Mouse (Mus musculus): ENCODE measurements around the gene Pramef12. TPM values are rescaled to one million over a fixed set of nuclear protein-coding genes. Genes with fewer than 3 reads are reported as not detected.

Gene Pramef12
- polyA plus RNA-seq (2015; fragmentation: Nextera tagmentation; extraction: Ambion mirVana), result not detected in 2 replicates

DNA sequence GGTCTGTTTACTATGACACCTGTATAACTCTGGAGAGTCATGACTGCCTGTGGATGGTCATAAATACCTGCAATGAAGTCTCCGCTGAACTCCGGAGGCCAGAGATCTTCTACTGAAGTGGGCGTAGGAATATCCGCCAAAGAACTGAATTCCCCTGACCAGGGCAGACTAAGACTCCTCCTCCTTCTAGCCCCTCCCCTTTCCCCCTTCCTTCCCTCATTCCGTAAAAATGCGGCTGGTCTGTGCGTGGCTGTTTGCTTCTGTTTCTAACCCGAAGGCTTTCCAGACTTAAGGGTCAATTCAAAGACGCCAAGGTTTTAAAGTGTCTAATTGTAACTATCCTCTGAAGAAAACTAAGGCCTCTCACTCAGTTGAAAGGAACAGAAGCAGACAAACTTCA lies at the start of gene Pramef12:
Gene Pramef12, minus strand, starts transcription at position 175 of the 400 bp plus-strand sequence.
- WGBS, result 88% methylated on average over 9 of the region's 9 CpGs
- H3K27ac ChIP-seq (ENCODE audit: low read length), result no peak within 1 kb of the TSS
- no peak within 1 kb of the TSS for H3K9ac ChIP-seq (ENCODE audit: low read depth, low read length)
- no peaks in the 10 kb centered on the region for H3K36me3 ChIP-seq (ENCODE audit: control insufficient read depth, insufficient read depth, low read length)
- H3K9me3 ChIP-seq (replicated peaks; ENCODE audit: control insufficient read depth, low read length, poor library complexity, severe bottlenecking), result peaks cover 27% of the 10 kb centered on the region
- H3K4me3 ChIP-seq (ENCODE audit: low read depth, low read length), result no peak within 1 kb of the TSS
- ATAC-seq, result no peak
- no peaks in the 10 kb centered on the region for H3K4me1 ChIP-seq (ENCODE audit: control insufficient read depth, insufficient read depth, low read length)
- no peak within 1 kb of the TSS for H3K4me2 ChIP-seq (ENCODE audit: low read length)
- no peaks in the 10 kb centered on the region for H3K27me3 ChIP-seq (ENCODE audit: control insufficient read depth, insufficient read depth, low read depth, low read length)

DNA sequence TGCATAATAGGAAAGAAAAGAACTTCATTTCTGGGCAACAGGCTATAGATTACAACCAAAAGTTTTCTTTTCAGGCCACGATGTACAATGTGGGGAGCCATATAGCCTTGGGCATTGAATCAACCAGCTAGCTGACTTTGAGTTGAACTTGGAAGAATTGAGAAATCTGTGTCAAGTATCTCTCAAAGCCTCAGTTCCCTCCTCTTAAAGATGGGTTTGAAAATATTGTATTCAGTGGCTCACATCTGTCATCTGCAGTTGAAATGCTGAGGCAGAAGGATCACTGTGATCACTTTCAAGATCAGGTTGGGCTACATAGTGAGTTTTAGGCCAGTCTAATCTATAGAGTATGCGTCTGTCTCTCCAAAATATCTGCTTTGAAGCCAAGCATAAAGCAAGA lies 45.0 kb upstream of the Pramef12 start, which contains the start of gene Gm9944:
Gene Gm9944, minus strand, starts transcription at position 101 of the 400 bp plus-strand sequence.
- Histone ChIP-seq H3K27me3 (ENCODE audit: control insufficient read depth, insufficient read depth, low read depth, low read length) (no peaks in the 10 kb centered on the region), H3K4me3 (ENCODE audit: low read depth, low read length) (no peak within 1 kb of the TSS), H3K27ac (ENCODE audit: low read length) (no peak within 1 kb of the TSS), H3K9me3 (replicated peaks; ENCODE audit: control insufficient read depth, low read length, poor library complexity, severe bottlenecking) (peaks cover 36% of the 10 kb centered on the region), H3K4me2 (ENCODE audit: low read length) (no peak within 1 kb of the TSS), H3K36me3 (ENCODE audit: control insufficient read depth, insufficient read depth, low read length) (no peaks in the 10 kb centered on the region), H3K9ac (ENCODE audit: low read depth, low read length) (no peak within 1 kb of the TSS), H3K4me1 (ENCODE audit: control insufficient read depth, insufficient read depth, low read length) (no peaks in the 10 kb centered on the region)
- no peak for ATAC-seq
- 66% methylated on average over 2 of the region's 2 CpGs for WGBS

DNA sequence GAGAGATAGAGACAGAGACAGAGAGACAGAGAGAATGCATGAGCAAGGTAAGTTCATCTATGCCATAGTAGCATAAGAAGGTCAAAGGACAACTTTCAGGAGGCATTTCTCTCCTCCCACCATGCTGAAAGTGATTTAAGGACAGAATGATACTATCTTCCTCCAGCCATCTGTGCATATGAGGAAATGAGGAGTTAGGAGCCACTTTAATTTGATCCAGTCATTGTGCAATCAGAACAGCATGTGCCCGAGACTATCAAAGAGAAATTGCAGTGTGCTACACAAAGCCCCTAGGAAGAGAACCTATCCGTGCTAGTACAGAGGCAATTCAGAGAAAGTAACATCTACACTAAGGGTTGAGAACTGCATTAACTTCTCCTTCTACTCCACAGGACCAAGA lies 40.3 kb upstream of the Pramef12 start:
- no peak overlapping the region for H3K4me3 ChIP-seq (ENCODE audit: low read depth, low read length)
- no peaks in the 10 kb centered on the region for H3K27me3 ChIP-seq (ENCODE audit: control insufficient read depth, insufficient read depth, low read depth, low read length)
- H3K9me3 ChIP-seq (replicated peaks; ENCODE audit: control insufficient read depth, low read length, poor library complexity, severe bottlenecking), result peaks cover 18% of the 10 kb centered on the region; the same call in 1 of the 2 replicates

DNA sequence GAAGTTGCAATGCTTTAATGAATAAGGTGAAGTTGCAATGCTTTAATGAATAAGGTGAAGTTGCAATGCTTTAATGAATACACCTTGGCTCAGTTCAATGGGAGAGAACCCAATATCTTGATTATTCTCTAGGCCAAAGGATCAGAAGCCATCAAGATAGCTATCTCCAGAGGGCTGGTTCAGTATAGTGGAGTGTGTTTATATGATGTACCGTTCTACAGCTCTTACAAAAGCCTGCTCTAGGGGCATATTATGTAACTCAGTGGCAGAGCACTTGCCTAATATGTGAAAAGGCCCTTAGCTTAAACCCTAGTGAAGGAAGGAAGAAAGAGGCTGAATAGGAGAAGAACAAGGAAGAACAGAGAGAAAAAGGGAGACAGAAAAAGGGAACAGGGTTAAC lies 33.3 kb upstream of the Pramef12 start:
- H3K27me3 ChIP-seq (ENCODE audit: control insufficient read depth, insufficient read depth, low read depth, low read length), result no peaks in the 10 kb centered on the region
- 78% methylated on average over 1 of the region's 1 CpGs for WGBS
- peaks cover 30% of the 10 kb centered on the region for H3K9me3 ChIP-seq (replicated peaks; ENCODE audit: control insufficient read depth, low read length, poor library complexity, severe bottlenecking)
- no peaks in the 10 kb centered on the region for H3K36me3 ChIP-seq (ENCODE audit: control insufficient read depth, insufficient read depth, low read length)
- no peak overlapping the region for H3K9ac ChIP-seq (ENCODE audit: low read depth, low read length)
- no peak overlapping the region for H3K4me3 ChIP-seq (ENCODE audit: low read depth, low read length)
- H3K27ac ChIP-seq (ENCODE audit: low read length), result no peak overlapping the region
- no peak overlapping the region for H3K4me2 ChIP-seq (ENCODE audit: low read length)
- no peak for ATAC-seq
- no peaks in the 10 kb centered on the region for H3K4me1 ChIP-seq (ENCODE audit: control insufficient read depth, insufficient read depth, low read length)

More for the DNA sequence above, 40.3 kb upstream of the Pramef12 start:
- H3K4me1 ChIP-seq (ENCODE audit: control insufficient read depth, insufficient read depth, low read length), result no peaks in the 10 kb centered on the region
- no peak for ATAC-seq
- H3K9ac ChIP-seq (ENCODE audit: low read depth, low read length), result no peak overlapping the region
- no peak overlapping the region for H3K4me2 ChIP-seq (ENCODE audit: low read length)
- H3K36me3 ChIP-seq (ENCODE audit: control insufficient read depth, insufficient read depth, low read length), result no peaks in the 10 kb centered on the region
- 82% methylated on average over 2 of the region's 2 CpGs for WGBS
- no peak overlapping the region for H3K27ac ChIP-seq (ENCODE audit: low read length)

DNA sequence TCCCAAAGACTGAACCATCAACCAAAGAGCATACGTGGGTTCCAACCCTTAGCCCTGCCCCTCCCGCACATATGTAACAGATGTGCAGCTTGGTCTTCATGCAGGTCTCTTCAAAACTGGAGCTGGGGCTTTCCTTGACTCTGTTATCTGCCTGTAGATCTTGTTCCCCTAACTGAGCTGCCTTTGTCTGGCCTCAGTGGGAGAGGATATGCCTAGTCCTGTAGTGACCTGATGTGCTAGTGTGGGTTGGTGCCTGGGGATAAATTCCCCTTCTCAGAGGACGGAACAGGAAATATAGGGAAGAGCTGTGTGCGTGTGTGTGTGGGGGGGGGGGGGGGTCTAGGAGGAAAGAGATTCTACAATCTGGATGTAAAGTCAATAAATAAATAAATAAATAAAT lies 32.8 kb upstream of the Pramef12 start:
- Histone ChIP-seq H3K9me3 (replicated peaks; ENCODE audit: control insufficient read depth, low read length, poor library complexity, severe bottlenecking) (peaks cover 31% of the 10 kb centered on the region), H3K9ac (ENCODE audit: low read depth, low read length) (no peak overlapping the region), H3K4me2 (ENCODE audit: low read length) (no peak overlapping the region), H3K36me3 (ENCODE audit: control insufficient read depth, insufficient read depth, low read length) (no peaks in the 10 kb centered on the region), H3K4me1 (ENCODE audit: control insufficient read depth, insufficient read depth, low read length) (no peaks in the 10 kb centered on the region), H3K27ac (ENCODE audit: low read length) (no peak overlapping the region), H3K27me3 (ENCODE audit: control insufficient read depth, insufficient read depth, low read depth, low read length) (no peaks in the 10 kb centered on the region), H3K4me3 (ENCODE audit: low read depth, low read length) (no peak overlapping the region)
- no peak for ATAC-seq
- 91% methylated on average over 4 of the region's 4 CpGs for WGBS

DNA sequence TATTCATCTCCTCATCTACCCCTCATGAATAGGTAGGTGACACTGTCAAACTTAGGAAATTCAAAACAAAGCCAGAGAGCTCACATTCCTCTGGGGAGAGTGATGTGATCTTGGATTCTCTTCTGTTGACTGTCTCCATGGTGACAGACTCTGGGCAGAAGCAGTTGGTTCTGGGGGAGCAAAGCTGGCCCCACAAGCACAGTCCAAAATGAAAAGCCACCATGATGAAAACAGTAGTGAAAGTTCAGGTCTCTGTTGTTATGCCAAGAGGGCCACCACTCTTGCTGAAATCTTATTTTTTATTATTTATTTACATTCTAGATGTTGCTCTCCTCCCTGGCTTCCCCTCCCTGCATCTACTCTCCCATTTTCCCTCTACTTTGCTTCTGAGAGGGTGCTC lies 30.4 kb upstream of the Pramef12 start, which contains the start of gene 1700012P22Rik:
Gene 1700012P22Rik, minus strand, starts transcription at position 101 of the 400 bp plus-strand sequence.
- Histone ChIP-seq H3K4me1 (ENCODE audit: control insufficient read depth, insufficient read depth, low read length) (no peaks in the 10 kb centered on the region), H3K4me2 (ENCODE audit: low read length) (no peak within 1 kb of the TSS), H3K9ac (ENCODE audit: low read depth, low read length) (no peak within 1 kb of the TSS), H3K27ac (ENCODE audit: low read length) (no peak within 1 kb of the TSS), H3K27me3 (ENCODE audit: control insufficient read depth, insufficient read depth, low read depth, low read length) (no peaks in the 10 kb centered on the region), H3K4me3 (ENCODE audit: low read depth, low read length) (no peak within 1 kb of the TSS), H3K36me3 (ENCODE audit: control insufficient read depth, insufficient read depth, low read length) (no peaks in the 10 kb centered on the region), H3K9me3 (replicated peaks; ENCODE audit: control insufficient read depth, low read length, poor library complexity, severe bottlenecking) (peaks cover 27% of the 10 kb centered on the region)
- ATAC-seq, result no peak

DNA sequence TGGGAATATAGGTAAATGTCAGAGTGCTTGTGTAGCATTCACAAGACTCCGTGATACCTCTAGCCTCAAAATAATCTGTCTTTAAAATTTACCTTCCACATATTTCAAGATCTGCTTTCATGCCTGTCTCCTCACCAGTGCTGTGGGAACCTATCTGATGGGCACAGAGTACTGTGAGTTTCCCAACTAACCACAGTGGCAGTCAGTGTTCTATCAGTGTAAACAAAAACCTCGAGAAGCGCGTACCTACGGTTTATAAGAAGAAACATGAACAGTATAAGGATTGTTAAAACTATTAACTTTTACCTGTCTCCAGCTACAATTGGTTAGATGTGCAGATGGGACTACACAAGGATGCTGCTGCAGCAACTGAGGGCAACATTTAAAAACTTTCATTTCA lies 25.0 kb upstream of the Pramef12 start:
- Histone ChIP-seq H3K36me3 (ENCODE audit: control insufficient read depth, insufficient read depth, low read length) (no peaks in the 10 kb centered on the region), H3K4me1 (ENCODE audit: control insufficient read depth, insufficient read depth, low read length) (no peaks in the 10 kb centered on the region), H3K9me3 (replicated peaks; ENCODE audit: control insufficient read depth, low read length, poor library complexity, severe bottlenecking) (peaks cover 33% of the 10 kb centered on the region), H3K9ac (ENCODE audit: low read depth, low read length) (no peak overlapping the region), H3K27me3 (ENCODE audit: control insufficient read depth, insufficient read depth, low read depth, low read length) (no peaks in the 10 kb centered on the region), H3K27ac (ENCODE audit: low read length) (no peak overlapping the region), H3K4me3 (ENCODE audit: low read depth, low read length) (no peak overlapping the region), H3K4me2 (ENCODE audit: low read length) (no peak overlapping the region)
- WGBS, result 91% methylated on average over 5 of the region's 5 CpGs
- no peak for ATAC-seq

DNA sequence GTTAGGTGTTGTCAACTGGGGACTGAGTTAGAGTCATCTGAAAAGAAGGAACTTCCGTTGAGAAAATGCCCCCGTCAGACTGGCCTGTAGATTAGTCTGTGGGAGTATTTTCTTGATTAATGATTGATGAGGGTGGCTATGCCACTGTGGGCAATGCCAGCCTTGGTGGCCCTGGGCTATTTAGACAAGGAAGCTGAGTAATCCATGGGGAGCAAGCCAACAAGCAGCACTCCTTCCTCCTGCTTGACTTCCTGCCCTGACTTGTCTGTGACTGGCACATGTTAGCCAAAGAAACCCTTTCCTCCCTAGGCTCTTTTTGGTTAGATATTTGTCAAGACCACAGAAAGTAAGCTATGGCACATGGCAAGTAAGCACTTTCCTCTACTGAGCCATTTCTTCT lies 22.5 kb upstream of the Pramef12 start:
- no peak overlapping the region for H3K9ac ChIP-seq (ENCODE audit: low read depth, low read length)
- no peaks in the 10 kb centered on the region for H3K27me3 ChIP-seq (ENCODE audit: control insufficient read depth, insufficient read depth, low read depth, low read length)
- peaks cover 24% of the 10 kb centered on the region for H3K9me3 ChIP-seq (replicated peaks; ENCODE audit: control insufficient read depth, low read length, poor library complexity, severe bottlenecking)
- H3K4me2 ChIP-seq (ENCODE audit: low read length), result no peak overlapping the region
- no peak overlapping the region for H3K27ac ChIP-seq (ENCODE audit: low read length)
- ATAC-seq, result no peak
- no peaks in the 10 kb centered on the region for H3K4me1 ChIP-seq (ENCODE audit: control insufficient read depth, insufficient read depth, low read length)
- 79% methylated on average over 2 of the region's 2 CpGs for WGBS
- no peak overlapping the region for H3K4me3 ChIP-seq (ENCODE audit: low read depth, low read length)
- no peaks in the 10 kb centered on the region for H3K36me3 ChIP-seq (ENCODE audit: control insufficient read depth, insufficient read depth, low read length)

DNA sequence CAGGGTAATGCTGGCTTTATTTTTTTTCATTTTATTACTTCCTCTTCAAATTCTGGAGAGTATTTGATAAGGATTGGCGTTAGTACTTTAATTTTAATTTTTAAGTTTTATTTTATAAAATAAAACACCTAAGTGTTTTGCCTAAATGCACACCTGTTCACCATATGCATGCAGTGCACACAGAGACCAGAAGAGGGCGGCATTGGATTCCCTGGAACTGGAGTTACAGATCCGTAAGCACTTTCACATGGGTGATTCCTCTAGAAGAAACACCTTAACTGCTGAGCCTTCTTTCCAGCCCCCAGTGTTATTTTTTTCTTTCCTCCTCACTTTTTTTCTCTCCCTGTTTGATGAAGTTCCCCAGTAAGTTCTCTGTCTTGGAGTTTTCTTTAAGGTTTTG lies 20.6 kb upstream of the Pramef12 start:
- WGBS, result 29% methylated on average over 3 of the region's 3 CpGs
- Histone ChIP-seq H3K4me3 (ENCODE audit: low read depth, low read length) (no peak overlapping the region), H3K27ac (ENCODE audit: low read length) (no peak overlapping the region), H3K9ac (ENCODE audit: low read depth, low read length) (no peak overlapping the region), H3K4me1 (ENCODE audit: control insufficient read depth, insufficient read depth, low read length) (no peaks in the 10 kb centered on the region), H3K36me3 (ENCODE audit: control insufficient read depth, insufficient read depth, low read length) (no peaks in the 10 kb centered on the region), H3K27me3 (ENCODE audit: control insufficient read depth, insufficient read depth, low read depth, low read length) (no peaks in the 10 kb centered on the region), H3K9me3 (replicated peaks; ENCODE audit: control insufficient read depth, low read length, poor library complexity, severe bottlenecking) (peaks cover 27% of the 10 kb centered on the region), H3K4me2 (ENCODE audit: low read length) (no peak overlapping the region)
- no peak for ATAC-seq
